Mouse (Mus musculus): ENCODE measurements around the gene Gm20388.

DNA sequence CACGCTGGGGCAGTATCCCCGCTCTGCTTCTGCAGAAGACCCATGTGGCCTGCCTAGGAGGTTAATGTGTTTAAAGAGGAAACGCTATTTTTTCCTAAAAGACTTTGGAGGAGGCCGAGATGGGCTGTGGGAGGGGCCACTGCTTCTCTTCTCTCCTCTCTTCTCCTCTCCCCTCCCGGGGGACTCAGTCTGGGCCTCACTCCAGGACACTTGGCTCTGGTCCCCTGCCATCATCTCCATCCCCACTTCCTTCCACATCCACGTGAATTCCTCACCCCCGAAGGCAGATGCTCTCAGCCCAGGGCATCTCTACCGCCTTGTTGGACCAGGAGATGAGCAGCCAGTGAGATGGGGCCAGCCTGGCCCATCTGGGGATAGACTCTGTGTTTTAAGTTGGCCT lies 2283.8 kb downstream of the Gm20388 start:
- TF ChIP-seq CTCF (IDR thresholded peaks at IDR 0.05; ENCODE audit: control insufficient read depth, insufficient read depth, low read length) (no peak), POLR2A (IDR thresholded peaks at IDR 0.05; ENCODE audit: borderline replicate concordance, control insufficient read depth, low read depth, low read length) (no peak)

Measured in bone marrow, adult 2 months (tissue).